Mouse (Mus musculus): Measurements from ENCODE around the gene Vmn1r25.
"Not testable (repeated sequence)": the region's sequence is repeated elsewhere in the genome, so short reads cannot be mapped to it uniquely, and the experiment has no call there.

Vmn1r25 gene

DNA sequence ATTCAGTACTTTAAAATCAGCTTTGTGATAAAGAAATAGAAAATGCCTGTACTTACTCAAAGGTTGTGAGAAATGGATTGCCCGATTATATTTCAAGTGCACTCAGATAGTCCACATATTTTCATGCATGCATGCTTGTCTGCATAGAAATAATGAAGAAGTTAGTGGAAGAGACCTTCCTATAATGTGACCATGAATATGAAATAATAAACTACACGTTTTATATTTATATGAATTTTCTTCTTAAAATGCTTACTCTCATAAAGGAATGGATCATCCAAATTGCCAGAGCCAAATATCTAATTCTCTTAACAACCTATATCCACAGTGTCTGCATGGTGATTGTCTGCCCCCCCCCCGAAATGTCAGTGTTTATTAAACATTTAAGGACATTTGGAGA is at the start of gene Vmn1r25:
TSS of gene Vmn1r25 (minus strand) at position 101 of the 400 bp plus-strand sequence.
- no peak for DNase-seq (ENCODE audit: low spot score)

DNA sequence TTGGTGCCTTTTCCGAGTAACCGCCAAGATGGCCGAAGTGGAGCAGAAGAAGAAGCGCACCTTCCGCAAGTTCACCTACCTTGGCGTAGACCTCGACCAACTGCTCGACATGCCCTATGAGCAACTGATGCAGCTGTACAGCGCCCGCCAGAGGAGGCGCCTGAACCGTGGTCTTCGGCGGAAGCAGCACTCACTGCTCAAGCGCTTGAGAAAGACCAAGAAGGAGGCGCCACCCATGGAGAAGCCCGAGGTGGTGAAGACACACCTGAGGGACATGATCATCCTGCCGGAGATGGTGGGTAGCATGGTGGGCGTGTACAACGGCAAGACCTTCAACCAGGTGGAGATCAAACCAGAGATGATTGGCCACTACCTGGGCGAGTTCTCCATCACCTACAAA is 36.9 kb upstream of the Vmn1r25 start:
- DNase-seq (ENCODE audit: low spot score) = peak; percentile 36

DNA sequence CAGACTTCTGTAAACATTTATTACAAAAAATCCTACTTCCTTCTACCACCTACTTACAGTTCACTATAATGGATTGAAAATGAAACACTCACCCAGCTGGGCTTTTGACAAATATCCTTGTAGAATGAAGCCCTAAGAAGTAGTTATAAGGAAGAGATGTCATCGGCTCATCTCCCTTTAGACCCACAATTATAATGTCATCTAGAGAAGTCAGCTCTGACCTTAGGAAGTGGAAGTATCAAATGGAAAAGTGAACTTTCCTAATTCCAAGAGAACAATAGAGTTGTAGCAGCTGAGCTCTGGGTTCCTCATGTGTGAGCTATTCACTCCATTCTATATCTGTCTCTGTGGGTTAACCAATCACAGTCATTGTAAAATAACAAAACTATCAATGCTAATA is 34.4 kb upstream of the Vmn1r25 start, which contains the start of gene Vmn1r26:
TSS of gene Vmn1r26 (minus strand) at position 101 of the 400 bp plus-strand sequence.
- DNase-seq (ENCODE audit: low spot score) = no peak

DNA sequence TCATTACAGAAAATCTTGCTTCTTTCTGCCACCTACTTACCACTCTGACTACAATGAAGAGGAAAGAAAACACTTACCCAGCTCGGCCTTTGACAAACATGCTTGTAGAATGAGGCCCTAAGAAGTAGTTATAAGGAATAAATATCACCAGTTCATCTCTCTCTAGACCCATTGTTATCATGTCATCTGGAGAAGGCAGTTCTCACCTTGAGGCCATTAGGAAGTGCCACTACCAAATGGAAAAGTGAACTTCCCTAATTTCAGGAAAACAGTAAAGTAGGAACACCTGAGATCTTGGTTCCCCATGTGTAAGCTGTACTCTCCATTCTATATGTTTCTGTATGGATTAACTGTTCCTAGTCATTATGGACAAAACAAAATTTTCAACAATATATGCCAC is 19.2 kb downstream of the Vmn1r25 start, which contains the start of gene Vmn1r24:
TSS of gene Vmn1r24 (minus strand) at position 101 of the 400 bp plus-strand sequence.
- DNase-seq (ENCODE audit: low spot score) = not testable (repeated sequence)
